Mouse (Mus musculus) testis, postnatal 14 days (tissue): ENCODE measurements around the gene Dvl1.

ENCODE experiments used
- DNase-seq: peaks from one replicate; pipeline ENCODE4 v3.0.0; 2021; ENCODE audit warnings: low spot score

Gene Dvl1

GRCm38 (mm10) chr4:155908281-155908680, 61.1 kb downstream of the Dvl1 start:
- DNase-seq = no peak

- no peak for DNase-seq
Measured at GRCm38 (mm10) chr4:155908751-155909150, 61.5 kb downstream of the Dvl1 start.
